Mouse (Mus musculus) layer of hippocampus, postnatal 14 days (tissue): ENCODE measurements at regions not wholly inside any gene's neighbourhood (a gene's known extent, or its start where the extent isn't known, plus 50 kb on each side); places are given as distances from the start of the nearest gene placed in this dataset.
A peak's percentile ranks its signal among the peaks of the same experiment; 100 is the strongest.
"Not testable (repeated sequence)": the region's sequence is repeated elsewhere in the genome, so short reads cannot be mapped to it uniquely, and the experiment has no call there.

Experiments
- DNase-seq, 2 experiments: peaks; one replicate each; pipeline ENCODE4 v3.0.0; 2021 to 2022; ENCODE audit warnings: low spot score in 2 of 2, mixed read lengths in 1 of 2

- no peak for DNase-seq
Observed at GRCm38 (mm10) chr3:151938472-151939029, 101.1 kb upstream of the Ptgfr start.

GRCm38 (mm10) chr3:151931656-151932055 is 94.2 kb upstream of the Ptgfr start:
- DNase-seq = no peak

- DNase-seq = no peak
Observed at GRCm38 (mm10) chr3:151931096-151931495, 93.7 kb upstream of the Ptgfr start.

GRCm38 (mm10) chr3:151914010-151914513 is 76.6 kb upstream of the Ptgfr start:
- DNase-seq = no peak

- not testable (repeated sequence) for DNase-seq
Observed at GRCm38 (mm10) chr3:151912292-151912691, 74.9 kb upstream of the Ptgfr start.

- DNase-seq = no peak
Observed at GRCm38 (mm10) chr3:151910851-151911250, 73.4 kb upstream of the Ptgfr start.

GRCm38 (mm10) chr3:151909344-151909743 is 71.9 kb upstream of the Ptgfr start:
- no peak for DNase-seq

GRCm38 (mm10) chr3:151908886-151909285 is 71.5 kb upstream of the Ptgfr start:
- no peak for DNase-seq

GRCm38 (mm10) chr3:151905775-151906174 is 68.3 kb upstream of the Ptgfr start:
- no peak for DNase-seq

GRCm38 (mm10) chr3:151903169-151903568 is 65.7 kb upstream of the Ptgfr start:
- no peak for DNase-seq

GRCm38 (mm10) chr3:151902216-151902827 is 64.9 kb upstream of the Ptgfr start:
- no peak for DNase-seq

GRCm38 (mm10) chr3:151899676-151900075 is 62.2 kb upstream of the Ptgfr start:
- no peak for DNase-seq

GRCm38 (mm10) chr3:151899094-151899493 is 61.7 kb upstream of the Ptgfr start:
- DNase-seq = no peak

- DNase-seq = no peak
Observed at GRCm38 (mm10) chr3:151896320-151896719, 58.9 kb upstream of the Ptgfr start.

- DNase-seq = no peak
Observed at GRCm38 (mm10) chr3:151894712-151895111, 57.3 kb upstream of the Ptgfr start.

GRCm38 (mm10) chr3:151893421-151894235 is 56.2 kb upstream of the Ptgfr start:
- no peak for DNase-seq

GRCm38 (mm10) chr3:151891760-151892253 is 54.4 kb upstream of the Ptgfr start:
- DNase-seq = peak in 1 of 2 experiments; percentile 55

- DNase-seq = no peak
Observed at GRCm38 (mm10) chr3:151891336-151891735, 53.9 kb upstream of the Ptgfr start.

- no peak for DNase-seq
Observed at GRCm38 (mm10) chr3:151889738-151890137, 52.3 kb upstream of the Ptgfr start.
